ENCODE assay signal across 13 mouse cellular contexts in genomic region chr6:114648352-114649030, GRCm38 (mm10). TPM values are rescaled to one million over a fixed set of nuclear protein-coding genes. Genes with fewer than 3 reads are reported as not detected.
A peak's percentile ranks its signal among the peaks of the same experiment; 100 is the strongest.
DNase-seq lines count a peak whose midpoint lies in the region; ATAC-seq and TF ChIP-seq lines count a peak whose summit lies in the region.
"Had no signal": no experiment of that assay in that cellular context is flagged by ENCODE, and none has a peak within 500 bp of the region (broad histone marks: within the 10 kb centered on the region; RNA-seq: fewer than 3 reads in every experiment).

No protein-coding gene starts in this region.

- H3K36me3 ChIP-seq in limb, embryonic 10.5 days, result no peaks in the 10 kb centered on the region
- no peaks in the 10 kb centered on the region for H3K36me3 ChIP-seq in heart, embryonic 10.5 days
- H3K36me3 ChIP-seq: kidney, embryonic 15.5 days; midbrain, embryonic 12.5 days had no signal

- no peak for TF ChIP-seq CTCF in lung, adult 2 months (IDR thresholded peaks at IDR 0.05; ENCODE audit: insufficient read depth, low read length)

- peak; percentile 68 for ATAC-seq in common myeloid progenitor, adult 5-6 weeks (replicated peaks; ENCODE audit: low read depth, poor library complexity, severe bottlenecking)
- peak; percentile 80 for ATAC-seq in megakaryocyte, adult 5-6 weeks (ENCODE audit: poor library complexity, severe bottlenecking)
- ATAC-seq in erythroid progenitor cell, adult 5-6 weeks (replicated peaks; ENCODE audit: low FRiP score, poor library complexity, severe bottlenecking), result no peak
- ATAC-seq: hindbrain, embryonic 16.5 days had no signal

- H3K4me1 ChIP-seq in lung, adult 2 months (ENCODE audit: control insufficient read depth, insufficient read depth, low read length), result 0 out of 2 replicates have a peak, but pooled peaks cover 5% of the 10 kb centered on the region
- peaks cover 9% of the 10 kb centered on the region for H3K4me1 ChIP-seq in limb, embryonic 10.5 days
- H3K4me1 ChIP-seq in heart, embryonic 10.5 days, result peaks cover 10% of the 10 kb centered on the region

- TF ChIP-seq POLR2A in lung, adult 2 months (IDR thresholded peaks at IDR 0.05; ENCODE audit: borderline replicate concordance, extremely low read depth, low read depth, low read length), result no peak

- no peaks in the 10 kb centered on the region for H3K9me3 ChIP-seq in limb, embryonic 10.5 days (replicated peaks)
- no peaks in the 10 kb centered on the region for H3K9me3 ChIP-seq in heart, embryonic 10.5 days
- H3K9me3 ChIP-seq: kidney, embryonic 15.5 days; midbrain, embryonic 12.5 days had no signal

- WGBS in lung, adult 2 months, result 63% methylated on average over 4 of the region's 4 CpGs
- 83% methylated on average over 4 of the region's 4 CpGs for WGBS in limb, embryonic 10.5 days
- 80% methylated on average over 4 of the region's 4 CpGs for WGBS in heart, embryonic 10.5 days

- peak; percentile 60 for DNase-seq in lung, postnatal 36 days
- no peak for DNase-seq in lung, adult 2 months
- DNase-seq in limb, embryonic 10.5 days (ENCODE audit: low spot score), result no peak
- DNase-seq in heart, embryonic 10.5 days (ENCODE audit: low spot score), result no peak
- DNase-seq: adrenal gland, postnatal 25 days; cerebellum, postnatal 14 days; right cerebral cortex, adult 18-20 months had no signal

- H3K4me3 ChIP-seq in lung, adult 2 months (replicated peaks; ENCODE audit: extremely low read depth, low read depth, low read length), result no peak overlapping the region
- H3K4me3 ChIP-seq in limb, embryonic 10.5 days, result no peak overlapping the region
- H3K4me3 ChIP-seq in heart, embryonic 10.5 days, result no peak overlapping the region
- H3K4me3 ChIP-seq: kidney, embryonic 15.5 days; midbrain, embryonic 12.5 days had no signal

- H3K27ac ChIP-seq in limb, embryonic 10.5 days, result no peak overlapping the region
- H3K27ac ChIP-seq in heart, embryonic 10.5 days, result no peak overlapping the region
- H3K27ac ChIP-seq: kidney, embryonic 15.5 days; midbrain, embryonic 12.5 days had no signal

- H3K27me3 ChIP-seq in limb, embryonic 10.5 days (ENCODE audit: low read depth, poor library complexity, severe bottlenecking), result no peaks in the 10 kb centered on the region
- H3K27me3 ChIP-seq in heart, embryonic 10.5 days (ENCODE audit: insufficient read depth, poor library complexity, severe bottlenecking), result 0 out of 2 replicates have a peak, but pooled peaks cover 8% of the 10 kb centered on the region
- H3K27me3 ChIP-seq: kidney, embryonic 15.5 days; midbrain, embryonic 12.5 days had no signal

RNA-seq across cellular contexts. Expression of gene Atg7, which starts 5.6 kb away (rescaled TPM):
- 21.8 and 28.9 TPM in 2 replicates for polyA plus RNA-seq in lung, adult 2 months (2012; rRNA removed)
- total RNA-seq in common myeloid progenitor, adult 5-6 weeks (2017), result 13.3 and 17.2 TPM in 2 replicates
- 42.2 and 46.8 TPM in 2 replicates for total RNA-seq in megakaryocyte, adult 5-6 weeks (2015)
- 52.0 and 57.9 TPM in 2 replicates for total RNA-seq in megakaryocyte, adult 5-6 weeks (2017)
- polyA plus RNA-seq in limb, embryonic 10.5 days (2016; fragmentation: Nextera tagmentation; extraction: Ambion mirVana), result 19.4 and 21.0 TPM in 2 replicates
- polyA plus RNA-seq in heart, embryonic 10.5 days (2016; fragmentation: Nextera tagmentation; extraction: Ambion mirVana), result 18.7 and 19.8 TPM in 2 replicates
- 20.5 and 23.1 TPM in 2 replicates for total RNA-seq in erythroid progenitor cell, adult 5-6 weeks (2015; ENCODE audit: low replicate concordance)
- total RNA-seq in erythroid progenitor cell, adult 5-6 weeks (2017; ENCODE audit: low replicate concordance), result 16.7 and 19.8 TPM in 2 replicates
